Mouse (Mus musculus) brain, embryonic 14.5 days (tissue): ENCODE measurements around the gene Selenot.

Source experiments
- CTCF ChIP-seq: fragments of 200-500 bp; IDR thresholded peaks from 2 replicates; pipeline ENCODE4 v1.5.1; 2012; ENCODE audit warnings: inconsistent platforms, mild to moderate bottlenecking, moderate library complexity, borderline replicate concordance; ENCODE audit not compliant: insufficient read depth, insufficient read length; ENCODE audit errors: extremely low read depth
- POLR2A ChIP-seq: fragments of 200-500 bp; IDR thresholded peaks from 2 replicates; pipeline ENCODE4 v1.6.1; 2012; ENCODE audit warnings: mild to moderate bottlenecking, inconsistent platforms, borderline replicate concordance; ENCODE audit not compliant: poor library complexity, insufficient read depth, insufficient read length, severe bottlenecking; ENCODE audit errors: extremely low read depth

GRCm38 (mm10) chr3:58577506-58578050 lies 1.1 kb downstream of the Selenot start:
- TF ChIP-seq POLR2A (no peak), CTCF (no peak)
